Mouse (Mus musculus) CD4-positive, CD25-positive, alpha-beta regulatory T cell, adult 9 weeks (primary cell): Measurements from ENCODE around the gene Lrmp. TPM values are rescaled to one million over a fixed set of nuclear protein-coding genes. Genes with fewer than 3 reads are reported as not detected.

Experiments used
- polyA plus RNA-seq: library from polyadenylated mRNA; unstranded; fragments of 100-300 nt; shearing (Covaris generic); gene quantifications from one replicate; pipeline ENCODE4 v1.2.1, GENCODE M21; 2017

Gene Lrmp
- 270 TPM for polyA plus RNA-seq

GRCm38 (mm10) chr6:145115476-145116097, at the start of gene Lrmp:
Gene Lrmp, plus strand, starts transcription at chr6:145115653.

GRCm38 (mm10) chr6:145075548-145076224, 39.8 kb upstream of the Lrmp start, which contains the start of gene Bcat1:
Gene Bcat1, minus strand, starts transcription at chr6:145076184.

GRCm38 (mm10) chr6:145210816-145211338, 95.4 kb downstream of the Lrmp start, which contains the start of the genes Casc1 and Etfrf1:
Gene Casc1, minus strand, starts transcription at chr6:145211005.
Gene Etfrf1, plus strand, starts transcription at chr6:145211134.

Other genes with a start within 250 kb of the Lrmp start
- gene Bcat1, start 39.5 kb upstream of the Lrmp start, polyA plus RNA-seq = 8.9 TPM
- 0.56 TPM for gene Casc1, start 95.4 kb downstream of the Lrmp start, polyA plus RNA-seq
- gene Etfrf1, start 95.5 kb downstream of the Lrmp start, polyA plus RNA-seq = 30.3 TPM
- gene Kras, start 134.6 kb downstream of the Lrmp start, polyA plus RNA-seq = 11.6 TPM